In the genomic region with DNA sequence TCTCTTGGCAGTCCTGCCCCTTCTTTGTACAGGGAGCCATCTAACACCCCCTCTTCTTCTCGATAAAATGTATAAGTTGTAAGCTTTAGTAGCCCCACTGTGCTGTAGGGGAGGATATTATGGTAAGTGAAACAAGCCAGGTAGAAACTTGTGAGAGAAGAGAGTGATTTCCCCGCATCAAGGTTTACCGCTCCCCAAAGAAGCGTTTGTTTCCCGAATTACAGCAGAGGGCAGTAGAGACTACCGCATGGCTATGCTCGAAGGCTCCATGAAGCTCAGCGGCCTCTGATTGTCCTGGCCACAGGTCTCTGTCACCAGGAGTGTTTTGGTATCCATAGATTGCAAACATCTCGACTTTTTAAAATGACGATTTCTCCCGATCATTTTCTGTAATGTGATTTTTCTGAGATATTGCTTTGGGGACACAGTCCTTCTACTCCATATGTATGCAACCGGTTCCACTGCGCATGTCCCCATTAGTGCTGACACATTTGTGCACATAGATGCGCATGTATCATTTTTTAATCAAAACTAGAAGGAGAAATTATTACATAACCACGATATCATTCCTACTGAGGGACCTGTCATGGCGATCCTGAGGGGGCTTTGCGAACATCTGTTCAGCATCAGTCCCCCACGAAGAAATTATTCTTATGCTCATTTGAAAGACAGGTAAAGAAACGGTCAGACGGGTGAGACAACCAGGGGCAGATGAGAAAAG, we compare ENCODE assay signal across 9 mouse cellular contexts. TPM values are rescaled to one million over a fixed set of nuclear protein-coding genes. Genes with fewer than 3 reads are reported as not detected.
DNase-seq lines count a peak whose midpoint lies in the region; ATAC-seq and TF ChIP-seq lines count a peak whose summit lies in the region.
"Had no signal": no experiment of that assay in that cellular context is flagged by ENCODE, and none has a peak within 500 bp of the region (broad histone marks: within the 10 kb centered on the region; RNA-seq: fewer than 3 reads in every experiment).

No protein-coding gene starts in this region.

- H3K27me3 ChIP-seq in forebrain, embryonic 15.5 days, result peaks cover 11% of the 10 kb centered on the region
- H3K27me3 ChIP-seq in midbrain, embryonic 15.5 days (replicated peaks), result peaks cover 13% of the 10 kb centered on the region

- ATAC-seq in cerebellum, adult (ENCODE audit: insufficient number of reproducible peaks, low FRiP score, low TSS enrichment), result peak; percentile 75
- ATAC-seq in forebrain, embryonic 15.5 days (replicated peaks), result peak; percentile 80; the same call in 1 of the 2 replicates
- ATAC-seq in midbrain, embryonic 15.5 days (replicated peaks), result peak; percentile 78; the same call in 1 of the 2 replicates

- H3K36me3 ChIP-seq in forebrain, embryonic 15.5 days, result no peaks in the 10 kb centered on the region
- H3K36me3 ChIP-seq in midbrain, embryonic 15.5 days (replicated peaks), result no peaks in the 10 kb centered on the region

- H3K27ac ChIP-seq in gastrocnemius, adult 2 months, result no peak overlapping the region
- H3K27ac ChIP-seq in forebrain, embryonic 15.5 days (replicated peaks), result no peak overlapping the region
- no peak overlapping the region for H3K27ac ChIP-seq in midbrain, embryonic 15.5 days
- H3K27ac ChIP-seq: macrophage had no signal

- H3K9ac ChIP-seq in forebrain, embryonic 15.5 days (replicated peaks), result no peak overlapping the region
- no peak overlapping the region for H3K9ac ChIP-seq in midbrain, embryonic 15.5 days

- H3K4me1 ChIP-seq in forebrain, embryonic 15.5 days, result peaks cover 7% of the 10 kb centered on the region
- H3K4me1 ChIP-seq in midbrain, embryonic 15.5 days, result peaks cover 6% of the 10 kb centered on the region

- TF ChIP-seq CTCF in gastrocnemius, adult 2 months (IDR thresholded peaks at IDR 0.05), result peak; percentile 83

- H3K4me2 ChIP-seq in forebrain, embryonic 15.5 days (replicated peaks), result no peak overlapping the region
- no peak overlapping the region for H3K4me2 ChIP-seq in midbrain, embryonic 15.5 days

- DNase-seq in gastrocnemius, adult 2 months, result peak; percentile 33
- DNase-seq in gastrocnemius, adult 8-10 months (ENCODE audit: low spot score in 2 of 2), result no peak
- peak; percentile 53 for DNase-seq in 3T3-L1 (ENCODE audit: low read depth, low spot score)
- DNase-seq in left cerebral cortex, adult 18-20 months (ENCODE audit: low spot score in 2 of 2), result peak; percentile 42 to 48
- DNase-seq in natural killer cell, adult 2 months (ENCODE audit: low spot score in 2 of 2), result no peak

- WGBS in forebrain, embryonic 15.5 days, result 35% methylated on average over 20 of the region's 20 CpGs
- 35% methylated on average over 20 of the region's 20 CpGs for WGBS in midbrain, embryonic 15.5 days

- intact Hi-C loops in gastrocnemius, adult 2 months (cut with DNase I), result loop anchor here (2.0 to 10.0 kb wide), 4 partner anchors 118 to 546 kb away; no protein-coding TSS in a partner anchor

- H3K4me3 ChIP-seq in gastrocnemius, adult 2 months, result no peak overlapping the region
- H3K4me3 ChIP-seq in forebrain, embryonic 15.5 days, result no peak overlapping the region
- H3K4me3 ChIP-seq in midbrain, embryonic 15.5 days, result no peak overlapping the region

- H3K9me3 ChIP-seq in forebrain, embryonic 15.5 days, result no peaks in the 10 kb centered on the region
- no peaks in the 10 kb centered on the region for H3K9me3 ChIP-seq in midbrain, embryonic 15.5 days

RNA-seq across cellular contexts. Expression of a gene that starts 13.7 kb away (rescaled TPM):
- 100 to 1,000 TPM; 129 to 144 TPM for total RNA-seq in gastrocnemius, adult 2 months (2021)
- total RNA-seq in gastrocnemius, adult 8-10 months (2022), result 100 to 1,000 TPM; 118 to 161 (median 130) TPM
- polyA plus RNA-seq in forebrain, embryonic 15.5 days (2015; fragmentation: Nextera tagmentation; extraction: Ambion mirVana), result 492 and 513 TPM in 2 replicates
- total RNA-seq in left cerebral cortex, adult 18-20 months (2021), result 100 to 1,000 TPM; 160 to 161 TPM
- 375 and 382 TPM in 2 replicates for polyA plus RNA-seq in midbrain, embryonic 15.5 days (2015; fragmentation: Nextera tagmentation; extraction: Ambion mirVana)

RNA-seq across cellular contexts. Expression of a gene that starts 26.7 kb away (rescaled TPM):
- total RNA-seq in gastrocnemius, adult 2 months (2021), result not detected
- not detected for total RNA-seq in gastrocnemius, adult 8-10 months (2022)
- polyA plus RNA-seq in forebrain, embryonic 15.5 days (2015; fragmentation: Nextera tagmentation; extraction: Ambion mirVana), result 0.18 TPM in 1 of 2 replicates, not detected in the other
- not detected for total RNA-seq in left cerebral cortex, adult 18-20 months (2021)
- 1.1 and 3.2 TPM in 2 replicates for polyA plus RNA-seq in midbrain, embryonic 15.5 days (2015; fragmentation: Nextera tagmentation; extraction: Ambion mirVana)
- polyA plus RNA-seq: macrophage had no signal

RNA-seq across cellular contexts. Expression of a gene that starts 29.5 kb away (rescaled TPM):
- 1 to 10 TPM in 1 of 2 experiments, under 1 TPM in 1; 0.89 to 2.5 TPM for total RNA-seq in gastrocnemius, adult 2 months (2021)
- 1 to 10 TPM in 2 of 4 experiments, under 1 TPM in 2; 0.54 to 2.1 (median 0.94) TPM for total RNA-seq in gastrocnemius, adult 8-10 months (2022)
- polyA plus RNA-seq in forebrain, embryonic 15.5 days (2015; fragmentation: Nextera tagmentation; extraction: Ambion mirVana), result 3.0 and 4.3 TPM in 2 replicates
- 1 to 10 TPM; 2.9 to 3.4 TPM for total RNA-seq in left cerebral cortex, adult 18-20 months (2021)
- 3.8 and 5.0 TPM in 2 replicates for polyA plus RNA-seq in midbrain, embryonic 15.5 days (2015; fragmentation: Nextera tagmentation; extraction: Ambion mirVana)
- polyA plus RNA-seq: macrophage had no signal

Comparison
In these comparisons a context has a peak if more than half of its experiments do, and no peak if none do; other contexts are left out.
1. DNase-seq: peak in gastrocnemius, adult 2 months (single experiment), 3T3-L1 (single experiment) and left cerebral cortex, adult 18-20 months (2 of 2); none in gastrocnemius, adult 8-10 months (0 of 2) and natural killer cell, adult 2 months (0 of 2).
2. Peak in every context shown above with its lines, with median percentiles within 50 percentile points of each other: ATAC-seq.